Mouse (Mus musculus) brain, embryonic 14.5 days (tissue): ENCODE measurements around the gene Orai3.

Source experiments
- CTCF ChIP-seq: fragments of 200-500 bp; IDR thresholded peaks from 2 replicates; pipeline ENCODE4 v1.5.1; 2012; ENCODE audit warnings: inconsistent platforms, mild to moderate bottlenecking, moderate library complexity, borderline replicate concordance; ENCODE audit not compliant: insufficient read depth, insufficient read length; ENCODE audit errors: extremely low read depth
- POLR2A ChIP-seq: fragments of 200-500 bp; IDR thresholded peaks from 2 replicates; pipeline ENCODE4 v1.6.1; 2012; ENCODE audit warnings: mild to moderate bottlenecking, inconsistent platforms, borderline replicate concordance; ENCODE audit not compliant: poor library complexity, insufficient read depth, insufficient read length, severe bottlenecking; ENCODE audit errors: extremely low read depth

DNA sequence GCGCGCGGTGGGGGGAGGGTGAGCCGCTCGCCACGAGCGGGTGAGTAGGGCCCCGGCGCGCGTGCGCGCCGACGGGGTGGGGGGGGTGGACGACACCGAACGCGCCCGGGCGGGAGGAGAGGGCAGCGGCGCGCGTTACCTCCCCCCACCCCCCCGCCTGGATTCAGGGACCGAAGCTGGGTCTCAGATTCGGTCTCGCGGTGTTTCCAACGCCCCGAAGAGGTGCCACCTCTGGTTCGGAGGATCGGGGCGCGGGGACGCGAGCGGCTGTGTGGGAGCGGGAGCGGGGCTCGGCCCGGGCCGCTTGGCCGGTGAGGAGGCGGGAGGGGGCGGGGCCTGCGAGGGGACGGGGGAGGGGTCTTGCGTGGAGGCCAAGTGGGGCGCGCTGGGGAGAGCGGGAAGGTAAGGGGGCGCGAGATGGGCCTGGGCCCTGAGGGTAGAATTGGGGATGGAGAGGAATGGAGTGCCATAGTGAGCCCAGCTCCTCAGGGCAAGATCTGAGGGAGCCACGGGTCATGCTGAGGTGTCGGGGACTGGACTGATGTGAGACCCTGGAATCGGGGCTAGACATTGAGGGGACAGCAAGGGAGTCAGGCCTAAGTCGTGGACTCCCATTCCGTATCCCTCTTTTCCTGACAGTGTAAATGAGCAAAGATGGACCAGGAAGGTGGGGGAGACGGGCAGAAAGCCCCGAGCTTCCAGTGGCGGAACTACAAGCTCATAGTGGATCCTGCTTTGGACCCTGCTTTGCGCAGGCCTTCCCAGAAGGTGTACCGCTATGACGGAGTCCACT lies 8.1 kb downstream of the Orai3 start:
- TF ChIP-seq CTCF (no peak), POLR2A (peak; percentile 34; the same call in 1 of the 2 replicates)
